Mouse (Mus musculus): ENCODE measurements around the gene Btaf1. TPM values are rescaled to one million over a fixed set of nuclear protein-coding genes. Genes with fewer than 3 reads are reported as not detected.

Gene Btaf1
- polyA plus RNA-seq (2014; fragmentation: Illumina TruSeq; extraction: RNeasy Lipid Tissue Mini Kit (QIAGEN cat#74804); ENCODE audit: low read depth, low replicate concordance): 9.5 TPM

DNA sequence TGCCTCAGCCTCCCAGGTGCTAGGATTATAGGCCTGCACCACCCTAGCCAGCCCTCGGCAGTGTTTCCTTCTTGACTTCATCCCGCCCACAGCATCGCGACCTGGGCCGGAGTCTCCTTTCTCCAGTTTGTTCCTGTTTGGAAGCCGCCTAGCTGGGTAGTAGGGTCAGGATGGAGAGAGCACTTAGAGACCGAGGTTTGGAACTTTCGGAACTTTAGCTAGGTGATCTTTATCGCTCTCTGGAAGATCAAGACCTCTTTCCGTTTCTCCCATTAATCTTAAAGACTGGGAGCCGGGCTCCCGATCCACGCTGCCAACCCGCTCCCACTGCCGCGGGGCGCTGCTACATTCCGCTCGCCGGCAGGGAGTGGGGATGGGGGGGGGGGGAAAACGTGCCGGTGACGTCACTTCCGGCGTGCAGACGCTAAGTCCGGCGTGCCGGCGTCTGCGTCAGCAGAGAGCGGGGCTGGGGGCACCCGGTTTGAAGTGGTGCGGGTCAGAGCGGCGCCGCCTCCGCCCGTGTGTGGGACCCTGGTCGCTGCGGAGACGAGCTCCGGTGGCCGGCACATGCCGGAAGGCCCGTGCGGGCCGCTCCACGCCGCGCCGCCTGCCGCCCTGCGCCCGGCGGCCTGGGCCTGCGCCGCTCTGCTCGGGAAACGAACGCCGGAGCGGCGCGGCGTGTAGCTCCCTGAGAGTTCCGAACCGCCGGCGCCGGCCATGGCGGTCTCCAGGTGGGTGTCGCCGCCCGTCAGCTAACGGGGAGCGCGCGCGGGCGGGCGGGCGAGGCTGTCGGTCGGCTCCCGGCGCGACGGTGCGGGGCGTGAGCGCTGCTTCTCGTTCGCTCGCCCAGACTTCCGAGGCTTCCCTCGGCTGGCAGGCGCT lies at the start of gene Btaf1:
Gene Btaf1, plus strand, starts transcription at position 409 of the 882 bp plus-strand sequence.

DNA sequence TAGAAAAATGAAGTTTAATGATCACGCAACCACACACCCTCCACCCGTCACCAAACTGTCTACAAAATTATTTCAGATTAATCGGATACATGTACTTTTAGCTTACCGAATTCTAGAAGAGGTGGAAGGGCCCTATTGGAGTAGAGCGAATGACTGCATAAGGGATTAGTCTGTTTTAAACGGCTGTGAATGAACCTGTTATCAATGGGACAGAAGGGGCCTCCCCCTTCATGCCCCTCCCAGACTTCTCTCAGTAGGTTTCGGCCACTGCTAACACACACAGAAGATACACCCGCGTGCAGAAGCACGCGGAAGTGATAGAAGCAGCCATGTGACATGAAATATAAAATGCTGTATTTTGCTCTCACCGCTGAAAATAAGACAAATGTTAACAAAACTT lies 6.4 kb upstream of the Btaf1 start, which contains the start of gene Fgfbp3:
Gene Fgfbp3, minus strand, starts transcription at position 150 of the 400 bp plus-strand sequence.

Other genes starting within 250 kb of the Btaf1 start
- 154 TPM for gene Ppp1r3c, start 189.4 kb upstream of the Btaf1 start, polyA plus RNA-seq (2014; fragmentation: Illumina TruSeq; extraction: RNeasy Lipid Tissue Mini Kit (QIAGEN cat#74804); ENCODE audit: low read depth, low replicate concordance)
- 49.6 TPM for gene Tnks2, start 91.8 kb upstream of the Btaf1 start, polyA plus RNA-seq (2014; fragmentation: Illumina TruSeq; extraction: RNeasy Lipid Tissue Mini Kit (QIAGEN cat#74804); ENCODE audit: low read depth, low replicate concordance)
- 2.7 TPM for gene Fgfbp3, start 6.5 kb upstream of the Btaf1 start, polyA plus RNA-seq (2014; fragmentation: Illumina TruSeq; extraction: RNeasy Lipid Tissue Mini Kit (QIAGEN cat#74804); ENCODE audit: low read depth, low replicate concordance)

All from heart, adult 10 weeks (tissue).